Mouse (Mus musculus) hindbrain, embryonic 11.5 days (tissue): ENCODE data around the gene Rnf123. TPM values are rescaled to one million over a fixed set of nuclear protein-coding genes. Genes with fewer than 3 reads are reported as not detected.
"Not testable (repeated sequence)": the region's sequence is repeated elsewhere in the genome, so short reads cannot be mapped to it uniquely, and the experiment has no call there.

Experiments used
- ATAC-seq: fragments of 200-750 bp; cut with Nextera tagmentation; 2 replicates; pipeline ENCODE4 v1.8.0; 2017; ENCODE audit warnings: mild to moderate bottlenecking, moderate TSS enrichment, moderate library complexity; ENCODE audit not compliant: low FRiP score
- DNase-seq: peaks from one replicate; pipeline ENCODE4 v3.0.0-alpha.2; 2015; ENCODE audit warnings: low spot score
- H3K27ac ChIP-seq: fragments of 300-500 bp; sonication (generic); 2 replicates; pipeline ENCODE4 v1.5.1; 2014; ENCODE audit warnings: mild to moderate bottlenecking, low read depth, low read length
- H3K27me3 ChIP-seq: fragments of 300-500 bp; sonication (generic); 2 replicates; pipeline ENCODE4 v1.6.1; 2014; ENCODE audit warnings: mild to moderate bottlenecking, low read length, moderate library complexity, mixed read lengths; ENCODE audit not compliant: control insufficient read depth, insufficient read depth
- H3K36me3 ChIP-seq: fragments of 300-500 bp; sonication (generic); 2 replicates; pipeline ENCODE4 v1.6.1; 2014; ENCODE audit warnings: mild to moderate bottlenecking, low read length, moderate library complexity, mixed read lengths; ENCODE audit not compliant: control insufficient read depth, insufficient read depth
- H3K4me1 ChIP-seq: fragments of 300-500 bp; sonication (generic); replicated peaks from 2 replicates; pipeline ENCODE4 v1.6.1; 2014; ENCODE audit warnings: low read length, mixed read lengths; ENCODE audit not compliant: control insufficient read depth, insufficient read depth
- H3K4me2 ChIP-seq: fragments of 300-500 bp; sonication (generic); replicated peaks from 2 replicates; pipeline ENCODE4 v1.6.1; 2014; ENCODE audit warnings: mild to moderate bottlenecking, low read depth, low read length
- H3K4me3 ChIP-seq: fragments of 300-500 bp; sonication (generic); 2 replicates; pipeline ENCODE4 v1.5.1; 2014; ENCODE audit warnings: low read depth, low read length
- H3K9ac ChIP-seq: fragments of 300-500 bp; sonication (generic); 2 replicates; pipeline ENCODE4 v1.6.1; 2014; ENCODE audit warnings: low read depth, low read length
- H3K9me3 ChIP-seq: fragments of 300-500 bp; sonication (generic); 2 replicates; pipeline ENCODE4 v1.6.1; 2016; ENCODE audit warnings: low read length; ENCODE audit not compliant: control insufficient read depth
- WGBS: fragments of 180-500 bp; shearing (Covaris S2); extraction: QIAGEN DNeasy Blood & Tissue Kit; methylation state at CpG from one replicate; pipeline ENCODE4 v1.1.7; 2014; 5-methylcytosine and 5-hydroxymethylcytosine counted together
- polyA plus RNA-seq: library from polyadenylated mRNA; unstranded; fragments of >200 nt; fragmentation: Nextera tagmentation; extraction: Ambion mirVana; gene quantifications from 2 replicates; pipeline ENCODE4 v1.2.1, GENCODE M21; 2014

The Rnf123 gene
- polyA plus RNA-seq, 1 experiment from 2014 or later = 26.5 TPM

- Histone ChIP-seq H3K9ac (no peak overlapping the region), H3K4me2 (no peak overlapping the region), H3K4me1 (no peaks in the 10 kb centered on the region), H3K36me3 (peaks cover 6% of the 10 kb centered on the region), H3K27ac (no peak overlapping the region), H3K27me3 (no peaks in the 10 kb centered on the region), H3K9me3 (no peaks in the 10 kb centered on the region), H3K4me3 (no peak overlapping the region)
- ATAC-seq (no peak), DNase-seq (no peak)
- WGBS = 92% methylated on average over 1 of the region's 1 CpGs
Observed at GRCm38 (mm10) chr9:108020741-108021140, 62.4 kb downstream of the Rnf123 start.

- Histone ChIP-seq H3K4me1 (no peaks in the 10 kb centered on the region), H3K4me2 (no peak overlapping the region), H3K9ac (no peak overlapping the region), H3K9me3 (no peaks in the 10 kb centered on the region), H3K27me3 (no peaks in the 10 kb centered on the region), H3K4me3 (no peak overlapping the region), H3K36me3 (no peaks in the 10 kb centered on the region), H3K27ac (no peak overlapping the region)
- DNase-seq (no peak), ATAC-seq (no peak)
- WGBS = 89% methylated on average over 3 of the region's 3 CpGs
Observed at GRCm38 (mm10) chr9:108017127-108017526, 66.0 kb downstream of the Rnf123 start.

GRCm38 (mm10) chr9:108013577-108013976 is 69.6 kb downstream of the Rnf123 start:
- not testable (repeated sequence) for H3K9me3 ChIP-seq, H3K4me3 ChIP-seq, H3K27me3 ChIP-seq, H3K4me1 ChIP-seq, H3K4me2 ChIP-seq, H3K36me3 ChIP-seq, ATAC-seq, H3K27ac ChIP-seq, DNase-seq, H3K9ac ChIP-seq
- 100% methylated on average over 2 of the region's 2 CpGs for WGBS

- no peaks in the 10 kb centered on the region for H3K9me3 ChIP-seq
- H3K4me3 ChIP-seq = no peak overlapping the region
- no peaks in the 10 kb centered on the region for H3K4me1 ChIP-seq
- DNase-seq = no peak
- no peak overlapping the region for H3K4me2 ChIP-seq
- H3K9ac ChIP-seq = no peak overlapping the region
- ATAC-seq = no peak
- H3K36me3 ChIP-seq = no peaks in the 10 kb centered on the region
- no peak overlapping the region for H3K27ac ChIP-seq
- H3K27me3 ChIP-seq = no peaks in the 10 kb centered on the region
Observed at GRCm38 (mm10) chr9:108010385-108010784, 72.8 kb downstream of the Rnf123 start.

- H3K27ac ChIP-seq = no peak overlapping the region
- H3K36me3 ChIP-seq = no peaks in the 10 kb centered on the region
- 91% methylated on average over 5 of the region's 5 CpGs for WGBS
- no peak overlapping the region for H3K4me2 ChIP-seq
- H3K9me3 ChIP-seq = no peaks in the 10 kb centered on the region
- no peak for ATAC-seq
- no peak for DNase-seq
- no peak overlapping the region for H3K4me3 ChIP-seq
- H3K4me1 ChIP-seq = peaks cover 5% of the 10 kb centered on the region
- no peak overlapping the region for H3K9ac ChIP-seq
- no peaks in the 10 kb centered on the region for H3K27me3 ChIP-seq
Observed at GRCm38 (mm10) chr9:108008041-108008440, 75.1 kb downstream of the Rnf123 start.

GRCm38 (mm10) chr9:108003531-108003890 is 79.6 kb downstream of the Rnf123 start:
- DNase-seq = peak; percentile 44
- no peak for ATAC-seq
- H3K9ac ChIP-seq = peak overlapping the region; percentile 97
- H3K36me3 ChIP-seq = no peaks in the 10 kb centered on the region
- H3K4me1 ChIP-seq = peaks cover 5% of the 10 kb centered on the region
- H3K4me3 ChIP-seq = peak overlapping the region; percentile 88
- WGBS = 20% methylated on average over 8 of the region's 8 CpGs
- H3K9me3 ChIP-seq = no peaks in the 10 kb centered on the region
- no peak overlapping the region for H3K27ac ChIP-seq
- H3K4me2 ChIP-seq = peak overlapping the region; percentile 81
- no peaks in the 10 kb centered on the region for H3K27me3 ChIP-seq

GRCm38 (mm10) chr9:108002778-108003530 is 80.2 kb downstream of the Rnf123 start:
- Histone ChIP-seq H3K4me1 (peaks cover 5% of the 10 kb centered on the region), H3K9ac (peak overlapping the region; percentile 97), H3K9me3 (no peaks in the 10 kb centered on the region), H3K4me3 (peak overlapping the region; percentile 88), H3K27ac (peak overlapping the region; percentile 87), H3K4me2 (peak overlapping the region; percentile 81), H3K36me3 (no peaks in the 10 kb centered on the region), H3K27me3 (no peaks in the 10 kb centered on the region)
- ATAC-seq (peak; percentile 75), DNase-seq (no peak)
- WGBS = 1% methylated on average over 49 of the region's 50 CpGs

GRCm38 (mm10) chr9:108001922-108002770 is 81.0 kb downstream of the Rnf123 start, which contains the start of gene Ip6k1:
TSS of gene Ip6k1 (plus strand) at chr9:108002501.
- H3K36me3 ChIP-seq = no peaks in the 10 kb centered on the region
- peak; percentile 99 for ATAC-seq
- peak within 1 kb of the TSS; percentile 87 for H3K27ac ChIP-seq
- peaks cover 5% of the 10 kb centered on the region for H3K4me1 ChIP-seq
- H3K9me3 ChIP-seq = no peaks in the 10 kb centered on the region
- H3K4me3 ChIP-seq = peak within 1 kb of the TSS; percentile 88
- under 1% methylated on average over 51 of the region's 51 CpGs for WGBS
- H3K27me3 ChIP-seq = no peaks in the 10 kb centered on the region
- DNase-seq = peak; percentile 100
- peak within 1 kb of the TSS; percentile 97 for H3K9ac ChIP-seq
- peak within 1 kb of the TSS; percentile 86 for H3K4me2 ChIP-seq
